Mouse (Mus musculus) lung, postnatal 0 days (tissue): Measurements from ENCODE around the gene Abtb1.

ENCODE experiments used
- CTCF ChIP-seq: IDR thresholded peaks from 2 replicates; pipeline ENCODE4 v1.5.1; 2016; ENCODE audit warnings: antibody characterized with exemption, mild to moderate bottlenecking
- EP300 ChIP-seq: IDR thresholded peaks from 2 replicates; pipeline ENCODE4 v1.6.1; 2016; ENCODE audit warnings: antibody characterized with exemption, mild to moderate bottlenecking, control low read depth

GRCm38 (mm10) chr6:88855636-88856035 lies 13.9 kb upstream of the Abtb1 start:
- peak; percentile 86 for TF ChIP-seq CTCF
- TF ChIP-seq EP300, result no peak
